Mouse (Mus musculus): ENCODE measurements at regions not wholly inside any gene's neighbourhood (a gene's known extent, or its start where the extent isn't known, plus 50 kb on each side); places are given as distances from the start of the nearest gene placed in this dataset.

DNA sequence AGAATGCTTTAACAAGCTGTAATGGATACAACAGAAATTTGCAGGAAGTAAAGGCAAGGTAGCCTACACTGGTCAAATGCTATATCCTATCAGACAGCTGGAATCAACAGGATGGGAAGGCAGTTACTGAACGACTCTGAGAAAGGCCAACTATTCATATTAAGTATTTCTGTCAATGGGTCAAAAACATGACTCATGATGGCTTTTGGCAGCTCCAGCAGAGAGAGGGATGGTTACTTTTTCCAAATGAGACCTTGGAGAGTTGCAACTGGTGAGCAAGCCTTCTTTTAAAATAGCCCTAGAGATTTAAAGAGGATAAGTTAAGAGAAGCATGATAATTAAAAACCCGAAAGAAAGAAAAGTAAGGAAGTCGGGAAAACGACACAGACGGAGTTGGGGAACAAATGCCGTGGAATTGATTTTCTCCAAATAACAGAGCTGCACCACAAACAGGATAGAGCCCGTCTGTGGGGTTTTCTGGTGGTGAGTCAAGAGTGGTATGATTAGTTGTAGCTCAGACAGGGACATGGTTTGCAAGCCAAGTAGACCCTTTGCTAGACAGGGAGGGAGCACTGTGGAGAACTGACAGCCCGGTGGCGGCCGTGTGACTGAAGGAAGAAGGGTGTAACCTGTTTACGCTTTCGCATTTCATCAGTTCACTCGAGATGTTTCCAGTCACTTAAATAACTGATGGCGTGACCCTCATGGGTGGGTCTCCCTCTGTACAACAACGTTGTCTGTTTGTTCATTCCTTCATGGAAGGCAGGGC, 3638.1 kb upstream of the Gm7489 start:
- peak; percentile 3 for DNase-seq (ENCODE audit: low spot score)
- intact Hi-C loops (cut with DNase I), result no loop called here

- intact Hi-C loops (cut with DNase I), result loop anchor here (10.0 kb wide), 1 partner anchor 215 kb away; no protein-coding TSS in a partner anchor
- no peak for DNase-seq (ENCODE audit: low spot score)
Observed at GRCm38 (mm10) chr15:50260057-50260456, 3624.6 kb upstream of the Gm7489 start.

DNA sequence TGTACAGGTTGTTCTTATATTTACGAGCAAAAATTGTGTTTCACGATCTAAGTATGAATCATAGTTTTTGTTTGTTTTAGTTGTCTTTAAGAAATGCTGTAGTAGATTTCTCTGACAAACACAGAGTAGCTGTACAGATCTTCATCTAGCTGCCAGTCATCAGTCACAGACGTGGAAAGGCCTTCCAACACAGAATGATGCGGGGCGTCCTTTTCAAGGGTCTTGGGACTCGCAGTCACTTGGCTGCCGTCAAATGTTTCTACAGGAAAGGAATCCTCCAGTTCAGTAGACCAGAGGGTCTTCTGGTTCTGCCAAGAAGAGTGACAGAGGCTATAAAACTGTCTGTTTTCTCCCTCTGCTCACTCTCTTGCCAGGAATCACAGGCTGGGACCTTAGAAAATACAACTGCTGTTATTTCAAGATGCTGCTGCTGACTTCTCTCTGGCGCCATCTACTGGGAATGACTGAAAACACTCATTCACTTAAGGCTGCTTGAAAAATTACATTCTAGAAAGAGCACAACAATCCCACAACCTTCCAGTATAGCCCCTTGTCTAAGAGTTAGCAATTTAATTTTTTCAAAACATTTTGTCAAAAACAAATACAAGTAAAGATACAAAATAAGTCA, 3623.3 kb upstream of the Gm7489 start:
- intact Hi-C loops (cut with DNase I), result loop anchor here (10.0 kb wide), 1 partner anchor 217 kb away; no protein-coding TSS in a partner anchor
- DNase-seq (ENCODE audit: low spot score), result no peak

GRCm38 (mm10) chr15:50267542-50267941, 3617.2 kb upstream of the Gm7489 start:
- DNase-seq (ENCODE audit: low spot score), result no peak

GRCm38 (mm10) chr15:50271646-50272045, 3613.1 kb upstream of the Gm7489 start:
- intact Hi-C loops (cut with DNase I), result no loop called here
- DNase-seq (ENCODE audit: low spot score), result no peak

More at GRCm38 (mm10) chr15:50267542-50267941, 3617.2 kb upstream of the Gm7489 start:
- intact Hi-C loops (cut with DNase I), result loop anchor here (10.0 kb wide), 1 partner anchor 223 kb away; no protein-coding TSS in a partner anchor

- no peak for DNase-seq (ENCODE audit: low spot score)
- intact Hi-C loops (cut with DNase I), result no loop called here
Observed at GRCm38 (mm10) chr15:50282576-50282975, 3602.1 kb upstream of the Gm7489 start.

GRCm38 (mm10) chr15:50283491-50283890, 3601.2 kb upstream of the Gm7489 start:
- intact Hi-C loops (cut with DNase I), result no loop called here
- DNase-seq (ENCODE audit: low spot score), result no peak

GRCm38 (mm10) chr15:50301831-50302230, 3582.9 kb upstream of the Gm7489 start:
- DNase-seq (ENCODE audit: low spot score), result no peak
- intact Hi-C loops (cut with DNase I), result no loop called here

DNA sequence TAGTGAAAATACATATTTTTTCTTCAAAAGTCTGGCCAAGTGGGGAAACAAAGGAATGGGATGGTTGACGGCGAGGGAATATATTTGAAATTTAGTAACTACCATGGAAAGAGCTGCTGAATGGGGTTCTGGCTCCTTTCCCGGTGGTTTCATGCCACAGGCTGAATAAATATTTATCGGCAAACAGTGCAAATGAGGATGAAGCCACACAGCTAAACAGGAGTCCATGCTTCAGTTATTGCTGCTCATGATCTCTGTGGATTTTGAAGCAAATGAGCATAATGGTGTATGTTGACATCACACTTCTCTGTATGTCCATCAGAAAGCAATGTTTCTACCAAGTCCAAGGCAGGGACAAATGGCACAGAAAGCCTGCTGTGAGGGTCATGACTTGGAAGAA, 3580.6 kb upstream of the Gm7489 start:
- intact Hi-C loops (cut with DNase I), result no loop called here
- DNase-seq (ENCODE audit: low spot score), result no peak

DNA sequence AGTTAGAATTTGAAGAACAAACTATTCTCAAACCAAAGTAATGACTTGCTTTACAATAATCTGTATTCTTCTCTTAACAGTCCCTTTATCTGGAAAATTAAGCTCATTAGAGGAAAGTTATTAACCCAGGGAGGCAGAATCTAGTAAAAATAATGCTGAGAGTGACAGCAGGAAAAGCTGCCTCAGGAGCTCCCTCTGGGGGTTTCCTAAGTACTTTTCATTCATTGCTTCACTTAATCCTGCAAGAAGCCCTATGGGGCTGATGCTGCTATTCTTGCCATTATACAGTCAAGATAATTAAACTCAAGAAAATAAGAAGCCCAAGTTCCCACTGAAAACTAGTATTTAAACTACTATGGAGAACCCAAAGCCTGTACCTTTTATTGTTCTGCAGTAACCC, 3563.9 kb upstream of the Gm7489 start:
- intact Hi-C loops (cut with DNase I), result no loop called here

GRCm38 (mm10) chr15:50345536-50345935, 3539.2 kb upstream of the Gm7489 start:
- intact Hi-C loops (cut with DNase I), result no loop called here
- no peak for DNase-seq (ENCODE audit: low spot score)

More for the DNA sequence above, 3563.9 kb upstream of the Gm7489 start:
- DNase-seq (ENCODE audit: low spot score), result no peak

GRCm38 (mm10) chr15:50346953-50347352, 3537.8 kb upstream of the Gm7489 start:
- DNase-seq (ENCODE audit: low spot score), result no peak
- intact Hi-C loops (cut with DNase I), result no loop called here

GRCm38 (mm10) chr15:50360033-50360988, 3524.4 kb upstream of the Gm7489 start:
- intact Hi-C loops (cut with DNase I), result no loop called here

GRCm38 (mm10) chr15:50361334-50361733, 3523.4 kb upstream of the Gm7489 start:
- intact Hi-C loops (cut with DNase I), result no loop called here
- DNase-seq (ENCODE audit: low spot score), result no peak

More at GRCm38 (mm10) chr15:50360033-50360988, 3524.4 kb upstream of the Gm7489 start:
- DNase-seq (ENCODE audit: low spot score), result no peak

DNA sequence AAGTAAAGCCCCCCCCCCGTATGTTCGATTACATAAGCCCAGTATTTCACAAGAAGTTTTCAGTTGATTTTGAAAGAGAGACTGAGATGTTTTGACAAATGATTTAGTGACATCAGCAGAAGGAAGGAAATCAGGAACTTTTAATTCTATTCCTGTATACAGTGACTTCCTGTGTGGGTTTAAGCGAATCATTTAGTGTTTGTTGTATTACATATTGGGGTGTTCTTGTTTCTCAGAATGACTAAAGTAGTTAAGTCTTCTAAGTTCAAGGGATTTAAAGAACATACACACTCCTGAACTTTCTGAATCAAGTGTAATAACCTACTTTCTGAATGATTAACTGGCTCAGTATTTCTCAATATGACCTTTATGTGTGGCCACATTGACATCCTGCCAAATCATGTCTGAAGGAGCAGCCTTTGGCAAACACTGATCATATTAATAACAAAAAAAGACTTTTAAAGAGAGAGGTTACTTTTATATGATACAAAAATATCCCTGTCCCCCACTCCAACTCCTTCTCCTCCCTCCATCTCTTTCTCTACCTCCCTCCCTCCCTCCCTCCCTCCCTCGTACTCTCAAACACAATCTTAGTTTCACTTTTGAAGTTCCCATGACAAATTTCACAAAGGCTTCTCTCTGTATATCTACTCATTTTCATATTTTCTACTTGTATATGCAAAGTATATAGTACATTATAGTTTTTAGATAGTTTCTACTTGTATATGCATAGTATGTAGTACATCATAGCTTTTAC, 3522.8 kb upstream of the Gm7489 start:
- no peak for DNase-seq (ENCODE audit: low spot score)
- intact Hi-C loops (cut with DNase I), result no loop called here

GRCm38 (mm10) chr15:50400006-50400781, 3484.5 kb upstream of the Gm7489 start:
- intact Hi-C loops (cut with DNase I), result no loop called here
- DNase-seq (ENCODE audit: low spot score), result no peak

DNA sequence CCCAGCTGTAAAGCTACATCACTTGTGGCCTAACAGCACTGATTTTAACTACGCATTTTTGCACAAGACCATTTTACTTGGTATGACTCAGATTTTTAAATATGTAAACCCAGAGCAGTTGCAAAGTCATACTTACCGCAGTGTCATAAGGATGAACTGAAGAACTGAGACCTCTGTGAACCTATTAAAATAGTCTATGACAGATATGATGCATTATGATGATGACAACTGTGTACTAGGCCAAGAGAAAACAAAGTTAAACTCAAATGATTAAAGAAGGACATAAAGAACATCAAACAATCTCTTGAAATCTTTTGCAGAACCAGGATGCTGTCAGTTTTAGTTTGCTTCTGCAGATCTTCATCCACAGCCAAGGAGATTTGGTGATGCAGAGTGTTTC, 3483.3 kb upstream of the Gm7489 start:
- intact Hi-C loops (cut with DNase I), result no loop called here
- no peak for DNase-seq (ENCODE audit: low spot score)

DNA sequence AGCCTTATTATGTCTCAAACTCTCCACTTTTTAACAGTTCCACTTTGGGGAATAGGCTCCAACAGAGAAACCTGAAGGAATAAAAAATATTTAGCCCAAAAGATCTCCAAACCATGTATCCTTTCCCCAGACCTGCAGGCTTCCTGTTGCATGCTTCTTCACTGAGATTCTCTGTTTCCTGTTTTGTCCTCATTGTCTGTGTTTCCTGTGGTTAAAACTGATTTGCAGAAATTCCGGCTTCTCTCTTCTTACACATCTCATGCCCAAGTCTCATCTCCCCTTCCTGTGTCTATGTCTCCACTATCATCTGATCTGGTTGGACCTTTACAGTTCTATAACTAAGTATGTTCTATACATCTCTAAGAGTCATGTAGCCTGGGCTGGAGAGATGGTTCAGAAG, 3482.2 kb upstream of the Gm7489 start:
- DNase-seq (ENCODE audit: low spot score), result no peak
- intact Hi-C loops (cut with DNase I), result no loop called here

DNA sequence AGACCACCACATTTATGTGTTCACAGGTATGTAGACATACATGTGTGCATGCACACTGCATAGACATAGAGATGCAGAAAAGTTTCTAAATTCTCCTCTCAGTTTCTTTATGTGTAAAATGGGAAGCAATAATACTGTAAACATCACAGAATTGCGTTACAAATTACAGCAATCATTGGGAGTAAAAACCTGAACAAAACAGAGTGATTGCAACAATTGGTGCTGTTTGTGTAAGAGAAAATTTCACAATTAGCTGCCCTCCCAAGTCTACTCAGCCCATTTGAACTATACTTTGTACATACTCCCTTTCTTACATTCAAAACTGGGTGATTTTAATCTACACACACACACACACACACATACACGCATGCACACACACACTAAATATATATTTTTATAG, 3480.8 kb upstream of the Gm7489 start:
- intact Hi-C loops (cut with DNase I), result no loop called here
- DNase-seq (ENCODE audit: low spot score), result no peak

All from heart, postnatal 25 days (tissue).